Mouse (Mus musculus): Measurements from ENCODE around the gene Dhx34. TPM values are rescaled to one million over a fixed set of nuclear protein-coding genes. Genes with fewer than 3 reads are reported as not detected.

The Dhx34 gene
- polyA plus RNA-seq (2014; fragmentation: Illumina TruSeq; extraction: RNeasy Lipid Tissue Mini Kit (QIAGEN cat#74804); ENCODE audit: low read depth, low replicate concordance), result 6.8 TPM

GRCm38 (mm10) chr7:16221582-16222272, at the start of gene Dhx34:
Gene Dhx34 (minus strand): TSS chr7:16222037.

GRCm38 (mm10) chr7:16259110-16259590, 37.3 kb upstream of the Dhx34 start, which contains the start of gene C5ar1:
Gene C5ar1 (minus strand): TSS chr7:16259540.

GRCm38 (mm10) chr7:16244067-16244466, 22.2 kb upstream of the Dhx34 start, which contains the start of gene C5ar2:
Gene C5ar2 (minus strand): TSS chr7:16244154.

GRCm38 (mm10) chr7:16174597-16175541, 47.0 kb downstream of the Dhx34 start, which contains the start of gene Meis3:
Gene Meis3 (plus strand): TSS chr7:16175090.

Other genes starting within 250 kb of the Dhx34 start
- gene Bicra, start 174.1 kb downstream of the Dhx34 start, polyA plus RNA-seq (2014; fragmentation: Illumina TruSeq; extraction: RNeasy Lipid Tissue Mini Kit (QIAGEN cat#74804); ENCODE audit: low read depth, low replicate concordance), result 5.2 TPM
- not detected for gene Zfp541, start 160.2 kb downstream of the Dhx34 start, polyA plus RNA-seq (2014; fragmentation: Illumina TruSeq; extraction: RNeasy Lipid Tissue Mini Kit (QIAGEN cat#74804); ENCODE audit: low read depth, low replicate concordance)
- 87.2 TPM for gene Napa, start 123.6 kb downstream of the Dhx34 start, polyA plus RNA-seq (2014; fragmentation: Illumina TruSeq; extraction: RNeasy Lipid Tissue Mini Kit (QIAGEN cat#74804); ENCODE audit: low read depth, low replicate concordance)
- gene Kptn, start 102.1 kb downstream of the Dhx34 start, polyA plus RNA-seq (2014; fragmentation: Illumina TruSeq; extraction: RNeasy Lipid Tissue Mini Kit (QIAGEN cat#74804); ENCODE audit: low read depth, low replicate concordance), result 39.1 TPM
- gene Slc8a2, start 92.2 kb downstream of the Dhx34 start, polyA plus RNA-seq (2014; fragmentation: Illumina TruSeq; extraction: RNeasy Lipid Tissue Mini Kit (QIAGEN cat#74804); ENCODE audit: low read depth, low replicate concordance), result 0.55 TPM
- gene Meis3, start 46.9 kb downstream of the Dhx34 start, polyA plus RNA-seq (2014; fragmentation: Illumina TruSeq; extraction: RNeasy Lipid Tissue Mini Kit (QIAGEN cat#74804); ENCODE audit: low read depth, low replicate concordance), result 8.7 TPM
- 0.71 TPM for gene C5ar2, start 22.1 kb upstream of the Dhx34 start, polyA plus RNA-seq (2014; fragmentation: Illumina TruSeq; extraction: RNeasy Lipid Tissue Mini Kit (QIAGEN cat#74804); ENCODE audit: low read depth, low replicate concordance)
- gene C5ar1, start 37.5 kb upstream of the Dhx34 start, polyA plus RNA-seq (2014; fragmentation: Illumina TruSeq; extraction: RNeasy Lipid Tissue Mini Kit (QIAGEN cat#74804); ENCODE audit: low read depth, low replicate concordance), result 4.4 TPM
- gene Inafm1, start 51.6 kb upstream of the Dhx34 start, polyA plus RNA-seq (2014; fragmentation: Illumina TruSeq; extraction: RNeasy Lipid Tissue Mini Kit (QIAGEN cat#74804); ENCODE audit: low read depth, low replicate concordance), result 11.7 TPM
- gene Ccdc9, start 64.8 kb upstream of the Dhx34 start, polyA plus RNA-seq (2014; fragmentation: Illumina TruSeq; extraction: RNeasy Lipid Tissue Mini Kit (QIAGEN cat#74804); ENCODE audit: low read depth, low replicate concordance), result 72.3 TPM
- 3.8 TPM for gene Bbc3, start 86.4 kb upstream of the Dhx34 start, polyA plus RNA-seq (2014; fragmentation: Illumina TruSeq; extraction: RNeasy Lipid Tissue Mini Kit (QIAGEN cat#74804); ENCODE audit: low read depth, low replicate concordance)
- gene Sae1, start 165.8 kb upstream of the Dhx34 start, polyA plus RNA-seq (2014; fragmentation: Illumina TruSeq; extraction: RNeasy Lipid Tissue Mini Kit (QIAGEN cat#74804); ENCODE audit: low read depth, low replicate concordance), result 36.4 TPM
- 20.4 TPM for gene Zc3h4, start 178.9 kb upstream of the Dhx34 start, polyA plus RNA-seq (2014; fragmentation: Illumina TruSeq; extraction: RNeasy Lipid Tissue Mini Kit (QIAGEN cat#74804); ENCODE audit: low read depth, low replicate concordance)
- gene Tmem160, start 230.7 kb upstream of the Dhx34 start, polyA plus RNA-seq (2014; fragmentation: Illumina TruSeq; extraction: RNeasy Lipid Tissue Mini Kit (QIAGEN cat#74804); ENCODE audit: low read depth, low replicate concordance), result 60.7 TPM

All from heart, adult 10 weeks (tissue).